Mouse (Mus musculus) 416B (cell line): Measurements from ENCODE around the gene Cnrip1.
A peak's percentile ranks its signal among the peaks of the same experiment; 100 is the strongest.

Experiments
- DNase-seq: peaks from one replicate; pipeline ENCODE4 v3.0.0; 2011; ENCODE audit warnings: low read depth

The Cnrip1 gene

GRCm38 (mm10) chr11:17051545-17052475 lies at the start of gene Cnrip1, which contains the start of gene Plek:
Gene Cnrip1 (plus strand): TSS chr11:17051586.
Gene Plek (minus strand): TSS chr11:17052381.
- DNase-seq, result peak; percentile 85

GRCm38 (mm10) chr11:17002739-17003373 lies 48.5 kb upstream of the Cnrip1 start:
- DNase-seq, result peak; percentile 62

GRCm38 (mm10) chr11:17003757-17004156 lies 47.6 kb upstream of the Cnrip1 start:
- no peak for DNase-seq

DNA sequence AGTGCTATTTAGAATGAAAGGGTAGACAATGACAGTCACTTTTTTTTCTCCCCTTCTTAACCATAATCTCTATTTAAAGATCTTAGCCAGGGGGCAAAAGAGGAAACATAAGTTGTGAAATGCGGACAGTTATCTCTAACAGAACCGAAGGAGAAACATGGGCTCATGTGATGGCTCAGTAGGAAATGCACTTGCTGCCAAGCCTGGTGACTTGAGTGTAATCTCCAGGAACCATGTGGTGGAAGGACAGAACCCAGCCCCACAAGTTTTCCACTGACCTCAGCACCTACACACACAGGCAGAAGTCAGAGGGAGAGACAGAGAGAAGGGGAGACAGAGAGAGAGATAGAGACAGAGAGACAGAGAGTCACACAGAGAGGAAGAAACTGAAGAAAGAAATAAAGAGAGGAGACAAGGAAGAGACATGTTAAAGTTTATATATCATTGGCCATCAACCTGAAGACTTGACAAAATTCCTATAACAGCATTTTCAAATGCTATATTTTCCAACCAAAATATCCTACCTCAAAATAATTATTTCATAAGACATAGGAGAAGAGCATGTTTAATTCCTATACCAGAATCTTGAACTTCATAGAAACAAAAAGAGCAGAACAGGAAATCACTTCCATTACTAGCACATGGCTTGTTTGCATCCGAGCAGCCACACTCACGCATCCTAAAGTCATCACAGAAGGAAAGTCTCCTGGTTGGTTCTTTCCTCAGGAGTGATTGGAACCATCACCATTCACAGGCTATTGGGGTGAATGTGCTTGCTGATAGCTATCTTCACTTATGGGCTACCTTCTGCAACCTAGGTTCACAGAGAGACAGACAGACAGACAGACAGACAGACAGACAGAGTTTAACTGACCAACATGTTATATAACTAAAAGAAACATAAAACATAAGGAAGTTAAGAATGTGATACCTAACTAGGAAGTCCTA lies 46.2 kb upstream of the Cnrip1 start:
- peak; percentile 100 for DNase-seq

DNA sequence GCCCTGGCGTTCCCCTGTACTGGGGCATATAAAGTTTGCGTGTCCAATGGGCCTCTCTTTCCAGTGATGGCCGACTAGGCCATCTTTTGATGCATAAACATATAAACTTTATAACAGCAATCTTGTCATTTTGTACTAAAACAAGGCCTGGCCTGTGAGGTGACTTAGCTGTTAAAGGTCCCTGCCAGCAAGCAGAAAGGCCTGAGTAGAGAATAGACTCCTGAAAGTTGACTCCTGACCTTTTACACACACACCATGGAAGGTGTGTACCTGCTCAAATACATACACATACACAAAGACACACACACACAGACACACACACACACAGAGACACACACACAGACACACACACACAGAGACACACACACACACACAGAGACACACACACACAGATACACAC lies 44.9 kb upstream of the Cnrip1 start:
- DNase-seq, result peak; percentile 34

DNA sequence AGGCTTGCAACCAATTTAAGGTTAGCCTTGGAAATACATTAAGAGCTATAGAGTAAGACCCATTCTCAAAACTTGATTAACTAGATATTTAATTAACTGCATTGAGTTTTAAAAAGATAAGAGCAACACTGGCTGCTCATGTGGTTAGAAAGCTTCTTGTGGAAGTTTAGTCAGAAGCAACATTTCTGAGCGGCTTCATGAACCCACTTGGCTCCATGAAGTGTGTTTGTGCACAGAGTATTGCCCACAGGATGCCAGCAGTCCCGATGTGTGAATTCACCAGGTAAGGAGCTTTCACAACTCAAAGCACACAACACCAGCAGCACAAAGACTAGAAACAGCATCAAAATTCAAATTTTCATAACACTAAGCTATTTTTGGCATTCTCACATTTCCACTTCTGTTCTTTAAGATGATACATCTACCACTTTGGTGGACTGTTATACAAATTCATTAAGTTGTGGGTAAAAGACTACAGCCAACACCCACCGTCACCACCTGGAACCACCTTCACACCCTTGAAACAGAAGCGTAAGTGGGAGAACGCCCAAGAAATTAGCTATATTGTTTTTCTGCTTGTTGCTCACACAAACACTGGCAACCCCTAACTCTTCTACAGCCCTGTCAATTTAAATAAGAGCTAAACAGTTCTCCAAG lies 43.7 kb upstream of the Cnrip1 start:
- DNase-seq, result peak; percentile 39

DNA sequence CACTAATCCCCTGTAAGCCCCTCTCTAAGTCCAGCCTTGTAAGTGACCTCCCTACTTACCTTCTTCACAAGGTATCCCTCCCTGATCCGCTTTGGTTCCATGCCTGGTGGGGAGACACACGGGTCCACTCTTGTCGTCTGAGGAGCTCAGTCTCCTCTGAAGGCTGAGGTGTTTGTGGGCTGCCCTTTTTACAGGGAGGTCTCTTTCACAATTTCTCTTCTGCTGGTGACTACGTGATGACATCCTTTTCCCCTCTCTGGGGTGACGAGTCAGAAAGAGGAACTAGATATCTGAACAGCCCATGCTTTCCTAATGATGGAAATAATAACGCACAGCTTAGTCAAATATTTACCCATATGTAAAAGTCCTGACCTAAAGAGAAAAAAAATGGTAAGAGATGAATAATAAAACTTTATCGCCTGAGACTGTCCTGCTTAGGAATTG lies 42.9 kb upstream of the Cnrip1 start:
- peak; percentile 98 for DNase-seq

- peak; percentile 71 for DNase-seq
Observed at GRCm38 (mm10) chr11:17012948-17013347, 38.4 kb upstream of the Cnrip1 start.

DNA sequence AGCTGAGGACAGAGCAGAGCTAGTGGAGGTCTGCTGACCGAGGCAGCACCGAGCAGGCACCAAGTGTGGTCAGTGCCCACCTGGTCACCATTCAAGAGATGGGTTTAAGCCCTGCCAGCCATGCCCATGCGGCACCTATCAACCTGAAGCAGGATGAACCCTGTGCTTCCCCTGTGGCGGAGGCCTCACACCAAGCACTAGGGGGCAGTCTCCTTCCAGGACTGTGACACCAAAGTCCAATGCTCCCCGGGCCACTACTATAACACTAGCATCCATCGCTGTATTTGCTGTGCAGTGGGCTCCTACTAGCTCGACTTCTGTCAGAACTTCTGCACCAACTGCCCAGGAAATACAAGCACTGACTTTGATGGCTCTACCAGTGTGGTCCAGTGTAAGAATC lies 32.1 kb upstream of the Cnrip1 start:
- peak; percentile 44 for DNase-seq

DNA sequence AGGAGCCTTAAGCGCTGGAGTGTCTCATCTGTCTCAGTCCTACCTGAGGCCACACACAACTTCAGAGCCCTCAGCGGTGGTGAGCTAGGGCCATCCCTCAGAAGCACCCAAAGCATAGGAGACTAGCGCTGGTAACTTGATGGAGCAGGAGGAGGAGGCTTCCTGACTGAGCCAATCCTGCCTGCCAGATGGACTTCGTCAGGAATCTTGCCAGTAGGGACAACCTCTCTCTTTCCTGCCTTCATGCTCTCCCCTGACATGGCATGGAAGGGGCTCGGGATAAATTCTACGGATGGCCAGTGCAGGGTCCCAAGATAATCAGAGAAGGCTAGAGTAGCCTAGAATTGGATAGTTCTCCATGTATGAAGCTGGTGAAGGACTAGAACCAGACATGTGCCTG lies 28.2 kb upstream of the Cnrip1 start:
- no peak for DNase-seq

DNA sequence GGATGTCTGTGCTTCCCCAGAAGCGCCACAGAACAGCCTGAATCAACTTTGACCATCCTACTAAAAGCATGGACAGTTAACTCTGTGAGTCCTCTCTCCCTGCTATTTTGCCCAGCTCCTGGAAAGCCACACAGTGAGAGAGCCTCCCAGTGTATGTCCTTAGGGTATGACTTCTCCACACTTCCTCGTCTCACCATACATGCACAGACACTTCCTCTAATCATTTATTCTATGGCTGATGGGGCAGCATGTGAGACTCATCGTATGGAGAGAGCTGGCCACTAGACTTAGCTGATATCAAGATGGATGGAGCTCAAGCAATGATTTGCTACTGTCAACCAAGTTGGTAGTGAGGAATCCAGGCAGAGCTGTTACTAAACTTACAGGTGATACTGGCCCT lies 27.4 kb upstream of the Cnrip1 start:
- no peak for DNase-seq

- DNase-seq, result no peak
Observed at GRCm38 (mm10) chr11:17045806-17046205, 5.6 kb upstream of the Cnrip1 start.

- no peak for DNase-seq
Observed at GRCm38 (mm10) chr11:17052476-17053049, 1.2 kb downstream of the Cnrip1 start.

- peak; percentile 12 for DNase-seq
Observed at GRCm38 (mm10) chr11:17069360-17069759, 18.0 kb downstream of the Cnrip1 start.

DNA sequence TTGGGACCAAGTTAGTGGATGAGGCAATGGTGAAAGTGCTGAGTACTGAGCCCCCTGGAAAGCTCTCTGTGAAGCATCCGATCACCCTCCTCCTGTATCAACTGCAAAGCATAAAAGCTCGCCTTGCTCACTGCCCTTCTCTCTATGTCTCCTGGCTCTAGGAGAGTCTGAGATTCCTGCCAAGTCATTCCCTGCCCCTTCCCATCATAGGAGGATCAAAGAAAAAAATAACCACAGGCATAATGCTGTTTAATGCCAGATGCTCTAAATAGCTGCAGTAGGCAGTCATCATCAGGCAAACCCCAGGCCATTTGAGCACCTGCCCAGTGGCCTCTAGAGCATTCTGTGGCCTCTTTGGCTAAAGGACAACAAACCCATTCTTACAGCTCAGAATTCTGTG lies 24.3 kb downstream of the Cnrip1 start:
- DNase-seq, result no peak

DNA sequence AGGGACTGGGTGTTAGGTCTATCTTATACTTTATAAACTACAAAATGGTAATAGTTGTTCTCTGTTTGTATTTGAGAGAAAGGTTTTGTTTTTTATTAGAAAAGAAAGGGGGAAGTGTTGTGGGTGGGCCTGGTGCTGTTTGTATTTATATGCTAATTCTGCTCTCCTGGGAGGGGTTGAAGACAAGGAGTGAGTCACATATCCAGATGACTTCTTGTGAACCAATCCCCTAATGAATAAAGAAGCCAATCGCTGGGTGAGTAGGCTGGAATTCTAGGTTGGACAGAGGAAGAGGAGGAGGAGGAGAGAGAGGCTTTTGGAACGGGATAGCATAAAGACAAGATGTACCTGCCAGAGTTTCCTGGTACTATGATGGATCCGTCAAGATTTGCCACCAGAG lies 30.7 kb downstream of the Cnrip1 start:
- no peak for DNase-seq

GRCm38 (mm10) chr11:17082953-17083352 lies 31.6 kb downstream of the Cnrip1 start:
- peak; percentile 52 for DNase-seq

DNA sequence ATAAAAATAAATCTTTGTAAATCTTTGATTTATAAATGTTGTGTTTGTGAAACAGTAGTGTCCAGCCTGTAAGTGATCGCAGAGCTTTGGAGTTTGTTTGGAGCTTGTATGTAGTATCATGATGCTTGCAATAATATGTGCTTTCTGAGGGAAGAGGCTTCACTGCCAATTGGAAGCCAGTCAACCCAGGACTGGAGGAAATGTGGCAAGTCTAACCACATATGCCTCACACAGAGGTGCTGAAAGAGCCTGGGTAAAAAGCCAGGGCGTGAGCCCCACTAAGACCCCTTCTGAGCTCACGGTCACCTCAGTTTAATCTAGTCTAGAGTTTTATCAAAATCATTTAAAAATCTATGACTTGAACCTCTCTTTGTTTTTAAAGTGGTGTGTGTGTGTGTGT lies 32.1 kb downstream of the Cnrip1 start:
- peak; percentile 46 for DNase-seq

GRCm38 (mm10) chr11:17083866-17084265 lies 32.5 kb downstream of the Cnrip1 start:
- no peak for DNase-seq

- peak; percentile 23 for DNase-seq
Observed at GRCm38 (mm10) chr11:17086106-17086505, 34.7 kb downstream of the Cnrip1 start.

GRCm38 (mm10) chr11:17106936-17107335 lies 55.5 kb downstream of the Cnrip1 start:
- DNase-seq, result no peak
